Mouse (Mus musculus) midbrain, embryonic 10.5 days (tissue): Measurements from ENCODE around the gene Nfatc4. TPM values are rescaled to one million over a fixed set of nuclear protein-coding genes. Genes with fewer than 3 reads are reported as not detected.

Source experiments
- DNase-seq: peaks from one replicate; pipeline ENCODE4 v3.0.0-alpha.2; 2017; ENCODE audit warnings: low spot score
- H3K27ac ChIP-seq: fragments of 300-500 bp; sonication (generic); replicated peaks from 2 replicates; pipeline ENCODE4 v1.5.1; 2016; ENCODE audit warnings: mild to moderate bottlenecking
- H3K27me3 ChIP-seq: fragments of 300-500 bp; sonication (generic); 2 replicates; pipeline ENCODE4 v1.6.1; 2016; ENCODE audit warnings: low read depth, mild to moderate bottlenecking; ENCODE audit not compliant: poor library complexity, severe bottlenecking
- H3K36me3 ChIP-seq: fragments of 300-500 bp; sonication (generic); 2 replicates; pipeline ENCODE4 v1.6.1; 2016; ENCODE audit warnings: mild to moderate bottlenecking, moderate library complexity
- H3K4me1 ChIP-seq: fragments of 300-500 bp; sonication (generic); 2 replicates; pipeline ENCODE4 v1.6.1; 2016
- H3K4me3 ChIP-seq: fragments of 300-500 bp; sonication (generic); 2 replicates; pipeline ENCODE4 v1.5.1; 2016; ENCODE audit warnings: mild to moderate bottlenecking, moderate library complexity
- H3K9me3 ChIP-seq: fragments of 300-500 bp; sonication (generic); replicated peaks from 2 replicates; pipeline ENCODE4 v1.6.1; 2016; ENCODE audit warnings: mild to moderate bottlenecking
- WGBS: fragments of 180-500 bp; shearing (Covaris S2); methylation state at CpG from one replicate; pipeline ENCODE4 v1.1.7; 2016; 5-methylcytosine and 5-hydroxymethylcytosine counted together
- polyA plus RNA-seq: library from polyadenylated mRNA; unstranded; fragments of >200 nt; fragmentation: Nextera tagmentation; extraction: Ambion mirVana; gene quantifications from 2 replicates; pipeline ENCODE4 v1.2.1, GENCODE M21; 2016

Nfatc4 gene
- polyA plus RNA-seq, 1 experiment from 2014 or later, result 24.6 TPM

DNA sequence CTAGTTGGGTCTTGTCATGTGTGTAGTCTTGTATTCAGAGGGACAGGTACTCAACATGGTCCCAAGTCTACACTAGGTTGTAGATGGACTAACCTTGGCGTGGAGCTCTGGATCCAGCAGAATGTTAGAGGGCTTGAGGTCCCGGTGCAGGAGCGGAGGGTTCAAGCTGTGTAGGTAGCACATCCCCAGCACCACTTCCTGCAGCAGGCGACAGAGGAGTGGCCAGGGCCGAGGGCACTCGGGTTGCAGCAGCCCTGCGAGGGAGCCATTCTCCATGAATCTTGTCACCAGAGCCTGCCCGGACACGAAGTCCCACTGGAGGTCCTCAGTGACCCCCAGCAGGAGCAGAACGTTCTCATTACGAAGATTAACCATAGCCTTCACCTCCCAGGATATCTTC lies 35.2 kb upstream of the Nfatc4 start:
- Histone ChIP-seq H3K27ac (no peak overlapping the region), H3K4me1 (peaks cover 24% of the 10 kb centered on the region), H3K4me3 (peak overlapping the region; percentile 48), H3K27me3 (peaks cover 82% of the 10 kb centered on the region), H3K36me3 (no peaks in the 10 kb centered on the region), H3K9me3 (no peaks in the 10 kb centered on the region)
- 41% methylated on average over 11 of the region's 11 CpGs for WGBS
- no peak for DNase-seq

DNA sequence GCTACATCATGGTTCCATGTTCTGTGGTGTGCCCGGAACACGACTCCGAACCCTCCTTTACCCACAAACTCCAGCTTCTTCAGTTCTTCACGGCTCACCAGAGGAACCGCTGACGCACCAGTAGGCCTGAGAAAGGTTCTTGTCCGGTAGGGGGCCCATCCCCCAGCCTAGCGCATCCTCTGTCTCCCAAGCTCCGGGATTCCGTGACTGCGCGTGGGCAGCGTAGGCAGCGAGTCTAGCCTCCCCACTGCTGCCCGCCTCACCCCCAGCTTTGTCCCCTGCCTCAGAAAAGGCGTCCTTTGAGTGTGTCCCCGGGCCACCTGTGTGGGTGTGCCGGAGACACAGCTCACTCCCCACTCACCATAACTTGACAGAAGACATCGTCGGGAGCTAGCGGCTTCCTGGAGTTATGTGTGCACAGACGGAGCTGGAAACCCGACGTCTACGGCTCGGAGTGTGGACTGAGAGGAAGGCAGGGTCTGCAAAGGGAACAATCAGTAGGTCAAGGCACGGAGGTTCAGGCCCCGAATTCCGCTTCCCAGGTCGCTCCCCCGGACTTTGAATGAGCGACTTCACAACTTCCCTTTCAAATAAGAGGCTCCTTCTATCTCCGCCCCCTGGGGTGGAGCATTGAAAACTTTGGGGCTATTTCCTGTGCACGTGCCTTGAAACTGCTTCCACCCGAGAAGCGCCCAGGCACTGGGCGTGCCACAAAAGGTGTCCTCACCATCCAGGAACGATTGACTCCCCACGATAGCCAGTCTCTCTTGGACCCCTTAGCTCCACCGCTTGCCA lies 34.5 kb upstream of the Nfatc4 start, which contains the start of gene Ripk3:
TSS of gene Ripk3 (minus strand) at position 610 of the 795 bp plus-strand sequence.
- Histone ChIP-seq H3K4me1 (peaks cover 17% of the 10 kb centered on the region), H3K27ac (no peak within 1 kb of the TSS; the same call in 1 of the 2 replicates), H3K4me3 (peak within 1 kb of the TSS; percentile 48), H3K27me3 (peaks cover 75% of the 10 kb centered on the region), H3K9me3 (no peaks in the 10 kb centered on the region), H3K36me3 (no peaks in the 10 kb centered on the region)
- peak; percentile 29 for DNase-seq
- 5% methylated on average over 40 of the region's 40 CpGs for WGBS

DNA sequence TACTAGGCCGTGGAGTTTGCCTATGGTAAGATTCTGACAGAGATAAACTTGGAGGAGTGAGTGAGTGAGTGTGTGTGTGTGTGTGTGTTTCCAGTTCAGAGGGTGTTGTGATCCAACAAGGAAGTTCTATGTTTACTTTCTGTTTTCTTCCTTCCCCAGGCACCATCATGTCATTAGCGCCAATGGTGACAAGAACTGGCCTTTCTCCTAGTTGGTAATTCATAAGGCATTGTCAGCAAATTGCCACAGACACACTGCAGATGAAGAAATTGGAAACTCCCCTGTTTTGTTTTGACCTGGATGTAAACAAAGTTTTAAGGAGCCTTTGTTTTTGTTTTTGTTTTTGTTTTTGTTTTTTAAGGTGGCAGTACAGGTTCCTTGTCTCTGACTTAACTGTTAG lies 29.5 kb upstream of the Nfatc4 start:
- H3K9me3 ChIP-seq, result no peaks in the 10 kb centered on the region
- peaks cover 5% of the 10 kb centered on the region for H3K4me1 ChIP-seq
- H3K27me3 ChIP-seq, result peaks cover 25% of the 10 kb centered on the region
- WGBS, result 89% methylated on average over 2 of the region's 2 CpGs
- H3K4me3 ChIP-seq, result no peak overlapping the region
- H3K36me3 ChIP-seq, result no peaks in the 10 kb centered on the region
- no peak for DNase-seq
- H3K27ac ChIP-seq, result no peak overlapping the region

DNA sequence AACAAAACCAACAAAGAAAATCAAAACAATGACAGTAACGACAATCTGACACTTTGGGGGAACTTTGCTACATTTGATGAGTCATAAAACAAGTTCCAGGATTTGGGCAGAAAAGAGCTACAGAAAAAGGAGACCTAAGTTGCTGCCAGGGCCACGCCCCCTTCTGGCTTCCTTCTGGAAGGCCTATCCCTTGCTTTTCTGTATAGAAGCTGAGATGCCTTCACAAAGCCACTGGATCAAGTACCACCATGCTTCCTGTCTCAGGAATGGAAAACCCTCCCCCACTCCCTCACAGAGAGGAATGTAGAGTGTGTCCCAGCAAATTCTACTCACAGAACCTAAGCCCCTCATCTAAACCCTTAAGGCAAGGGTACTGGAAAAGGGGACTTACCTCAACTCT lies 29.0 kb upstream of the Nfatc4 start:
- Histone ChIP-seq H3K36me3 (no peaks in the 10 kb centered on the region), H3K27ac (no peak overlapping the region), H3K4me1 (no peaks in the 10 kb centered on the region), H3K27me3 (peaks cover 20% of the 10 kb centered on the region), H3K9me3 (no peaks in the 10 kb centered on the region), H3K4me3 (no peak overlapping the region)
- no peak for DNase-seq
- WGBS, result 70% methylated on average over 2 of the region's 2 CpGs

DNA sequence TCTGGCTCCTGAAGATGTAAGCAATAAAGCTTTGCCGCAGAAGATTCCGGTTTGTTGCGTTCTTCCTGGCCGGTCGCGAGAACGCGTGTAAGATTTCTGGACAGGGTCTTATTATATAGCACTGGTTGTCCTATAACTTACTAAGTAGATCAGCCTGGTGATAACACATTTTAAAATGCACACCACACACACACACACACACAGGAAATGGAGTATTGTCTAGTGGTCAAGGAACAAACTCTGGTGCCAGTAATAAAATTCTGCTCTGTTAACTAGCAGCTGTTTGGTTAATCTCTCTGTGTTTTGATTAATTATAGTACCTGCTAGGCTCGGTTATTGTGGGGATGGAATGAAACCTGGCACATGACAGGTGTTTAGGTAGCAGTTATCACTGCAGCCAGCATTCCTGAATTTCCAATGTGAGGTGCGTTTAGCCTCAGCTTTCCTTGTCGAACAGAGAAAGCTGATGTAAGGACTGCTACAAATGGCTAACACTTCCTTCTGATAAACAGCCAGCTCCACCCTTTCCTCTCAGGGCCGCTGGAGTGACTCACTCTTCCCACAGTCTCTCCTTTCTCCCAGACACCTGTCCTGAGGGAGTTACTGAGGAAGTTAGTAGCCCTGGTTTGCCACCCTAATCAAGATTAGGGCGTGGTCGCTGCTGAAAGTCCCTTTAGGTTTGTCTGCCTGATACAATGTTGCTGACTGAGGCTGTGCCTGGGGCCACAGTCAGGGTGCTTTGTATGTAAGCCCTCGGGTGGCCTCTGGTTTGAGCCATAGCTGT lies 27.4 kb upstream of the Nfatc4 start:
- Histone ChIP-seq H3K9me3 (no peaks in the 10 kb centered on the region), H3K36me3 (no peaks in the 10 kb centered on the region), H3K27me3 (peaks cover 3% of the 10 kb centered on the region), H3K4me1 (no peaks in the 10 kb centered on the region), H3K27ac (no peak overlapping the region), H3K4me3 (no peak overlapping the region)
- DNase-seq, result no peak
- WGBS, result 88% methylated on average over 15 of the region's 15 CpGs

DNA sequence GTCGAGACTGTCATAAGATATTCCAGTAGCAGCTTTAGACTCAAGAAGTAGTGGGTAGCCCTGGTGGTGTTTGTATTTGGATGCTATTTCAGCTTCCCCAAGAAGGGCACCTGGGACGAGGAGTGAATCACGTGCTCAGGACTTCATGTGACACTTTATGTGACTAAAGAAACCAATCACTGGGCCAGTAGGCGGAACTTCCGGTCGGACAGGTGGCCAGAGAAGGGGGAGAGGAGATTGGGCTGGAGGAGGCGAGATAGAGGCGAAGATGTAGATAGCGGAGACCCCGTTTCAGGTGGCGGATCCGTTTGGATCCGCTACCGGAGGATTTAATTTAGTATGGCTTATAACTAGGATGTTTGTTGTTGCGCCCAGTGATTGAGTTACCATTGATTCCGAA lies 8.1 kb upstream of the Nfatc4 start:
- Histone ChIP-seq H3K4me1 (peaks cover 11% of the 10 kb centered on the region), H3K27me3 (no peaks in the 10 kb centered on the region), H3K36me3 (no peaks in the 10 kb centered on the region), H3K4me3 (peak overlapping the region; percentile 57), H3K9me3 (no peaks in the 10 kb centered on the region), H3K27ac (peak overlapping the region; percentile 73)
- peak; percentile 76 for DNase-seq
- WGBS, result 24% methylated on average over 16 of the region's 16 CpGs

DNA sequence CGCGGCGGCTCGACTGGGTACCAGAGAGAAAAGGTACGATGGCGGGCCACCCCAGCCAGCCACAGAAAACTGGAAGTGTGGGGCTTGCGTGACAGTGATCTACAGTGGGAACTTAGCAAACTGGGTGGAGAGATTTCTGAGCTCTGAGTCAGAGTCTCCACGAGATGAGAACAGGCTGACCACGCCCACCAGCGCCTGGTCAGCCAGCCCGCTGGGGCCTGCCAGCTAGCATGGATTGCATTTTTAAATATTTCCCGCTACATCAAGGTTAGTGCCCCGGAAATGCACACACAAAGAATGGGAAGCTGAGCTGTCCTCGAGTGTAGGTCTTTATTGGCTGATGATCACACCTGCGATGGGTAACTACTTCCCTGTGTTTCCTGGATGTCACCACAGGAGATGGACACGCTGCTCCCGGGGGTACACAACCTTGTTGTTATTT lies 7.6 kb upstream of the Nfatc4 start:
- no peaks in the 10 kb centered on the region for H3K36me3 ChIP-seq
- DNase-seq, result peak; percentile 36
- peak overlapping the region; percentile 57 for H3K4me3 ChIP-seq
- H3K27ac ChIP-seq, result peak overlapping the region; percentile 73
- no peaks in the 10 kb centered on the region for H3K9me3 ChIP-seq
- 29% methylated on average over 17 of the region's 17 CpGs for WGBS
- no peaks in the 10 kb centered on the region for H3K27me3 ChIP-seq
- peaks cover 11% of the 10 kb centered on the region for H3K4me1 ChIP-seq

DNA sequence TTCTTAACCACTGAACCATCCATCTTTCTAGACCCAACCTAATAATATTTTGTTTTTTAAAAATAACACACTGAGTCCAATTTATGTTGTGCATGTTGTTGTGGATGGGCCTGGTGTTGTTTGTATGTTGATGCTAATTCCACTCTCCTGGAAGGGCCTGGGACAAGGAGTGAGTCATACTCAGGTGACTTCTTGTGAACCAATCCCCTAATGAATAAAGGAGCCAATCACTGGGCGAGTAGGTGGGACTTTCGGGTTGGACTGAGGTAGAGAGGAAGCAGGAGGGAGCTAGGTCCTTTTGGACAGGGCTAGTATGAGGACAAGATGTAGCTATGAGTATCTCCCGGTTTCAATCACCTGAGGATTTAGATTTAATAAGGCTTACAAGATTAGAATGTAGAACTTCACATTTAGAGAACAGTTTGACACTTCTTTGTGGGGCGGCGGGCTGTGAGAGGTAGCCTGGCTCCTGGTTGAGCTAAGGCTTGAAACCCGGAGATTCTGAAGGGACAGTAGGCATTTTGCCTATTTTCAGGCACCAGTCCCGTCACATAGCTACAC lies 3.0 kb upstream of the Nfatc4 start:
- no peak for DNase-seq
- peaks cover 34% of the 10 kb centered on the region for H3K4me1 ChIP-seq
- H3K4me3 ChIP-seq, result no peak overlapping the region
- WGBS, result 76% methylated on average over 7 of the region's 7 CpGs
- no peaks in the 10 kb centered on the region for H3K9me3 ChIP-seq
- no peaks in the 10 kb centered on the region for H3K36me3 ChIP-seq
- peaks cover 10% of the 10 kb centered on the region; the same call in 1 of the 2 replicates for H3K27me3 ChIP-seq
- H3K27ac ChIP-seq, result no peak overlapping the region

DNA sequence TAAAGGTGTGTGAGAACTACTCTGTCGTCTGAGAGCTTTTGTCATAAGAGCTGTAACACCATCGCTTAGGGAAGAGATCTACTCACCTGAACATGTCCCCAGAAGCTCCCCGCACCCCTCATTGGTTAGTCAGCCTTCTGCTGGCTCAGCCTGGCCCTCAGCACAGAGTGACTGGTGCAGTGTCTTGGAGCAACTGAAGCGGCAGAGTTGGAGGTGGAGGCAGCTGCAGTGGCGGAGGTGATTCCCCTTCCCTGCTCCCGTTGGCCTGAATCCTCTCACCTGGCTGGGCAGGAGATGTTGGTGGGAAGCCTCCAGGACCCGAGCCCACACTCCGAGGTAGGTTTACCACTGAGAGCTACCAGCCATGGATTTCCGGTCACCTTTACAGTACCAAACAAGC lies 2.4 kb upstream of the Nfatc4 start:
- Histone ChIP-seq H3K27ac (no peak overlapping the region), H3K4me3 (no peak overlapping the region), H3K36me3 (no peaks in the 10 kb centered on the region), H3K27me3 (peaks cover 16% of the 10 kb centered on the region), H3K4me1 (peaks cover 36% of the 10 kb centered on the region), H3K9me3 (no peaks in the 10 kb centered on the region)
- no peak for DNase-seq
- WGBS, result 84% methylated on average over 9 of the region's 9 CpGs

DNA sequence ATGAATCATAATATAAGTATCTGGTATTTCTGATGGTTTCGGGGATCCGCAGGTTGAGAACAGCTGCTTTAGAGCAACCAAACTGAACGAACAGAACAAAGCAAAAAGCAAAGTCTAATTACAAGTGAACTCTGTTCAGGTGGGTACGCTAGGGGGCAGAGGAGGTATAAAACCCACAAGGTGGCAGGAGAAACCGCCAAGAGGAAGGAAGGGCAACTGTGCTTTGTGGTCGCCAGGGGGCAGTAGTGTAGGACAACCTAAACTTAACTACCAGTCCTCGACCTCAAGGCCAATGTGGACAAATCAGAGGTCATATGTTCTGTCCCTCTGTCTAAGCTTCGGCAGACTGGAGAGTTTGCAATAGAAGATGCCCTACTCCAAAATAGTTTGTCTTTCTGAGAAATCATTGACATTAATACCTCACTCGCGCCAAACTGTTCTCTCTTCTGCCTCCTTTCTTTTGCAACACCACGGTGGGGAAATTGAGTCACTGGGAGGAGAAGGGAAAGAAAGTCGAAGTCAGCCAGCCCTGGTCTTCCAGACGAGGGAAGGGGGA lies 431 bp upstream of the Nfatc4 start:
- H3K4me1 ChIP-seq, result peaks cover 50% of the 10 kb centered on the region
- H3K36me3 ChIP-seq, result no peaks in the 10 kb centered on the region
- peaks cover 36% of the 10 kb centered on the region for H3K27me3 ChIP-seq
- H3K9me3 ChIP-seq, result no peaks in the 10 kb centered on the region
- WGBS, result 7% methylated on average over 13 of the region's 13 CpGs
- peak overlapping the region; percentile 95 for H3K27ac ChIP-seq
- peak; percentile 85 for DNase-seq
- peak overlapping the region; percentile 75 for H3K4me3 ChIP-seq

DNA sequence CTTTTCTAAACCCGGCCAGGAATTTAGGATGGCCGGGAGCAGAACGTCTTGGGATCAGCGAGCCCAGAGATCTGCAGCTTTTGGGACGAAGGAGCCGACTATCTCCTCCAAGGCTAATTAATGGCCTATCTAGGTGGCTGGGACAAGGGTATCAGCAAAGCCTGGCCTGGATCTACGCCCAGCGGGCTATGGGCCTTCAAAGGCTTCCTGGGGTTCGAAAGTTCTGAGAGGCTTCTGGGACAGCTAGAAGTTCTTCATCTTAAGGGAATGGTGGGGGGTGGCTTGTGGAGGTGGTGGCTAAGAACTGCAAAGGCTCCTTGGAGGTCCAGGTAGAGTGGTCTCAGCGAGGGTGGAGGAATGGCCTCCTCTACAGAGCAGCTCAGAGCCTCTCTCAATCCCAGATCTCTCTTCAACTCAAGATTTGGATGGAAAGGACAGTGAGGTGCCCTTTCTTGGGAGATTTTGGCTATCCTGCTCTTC lies 1.1 kb downstream of the Nfatc4 start:
- peak overlapping the region; percentile 95 for H3K27ac ChIP-seq
- peaks cover 58% of the 10 kb centered on the region for H3K4me1 ChIP-seq
- H3K27me3 ChIP-seq, result peaks cover 48% of the 10 kb centered on the region
- under 1% methylated on average over 10 of the region's 10 CpGs for WGBS
- DNase-seq, result peak; percentile 70
- H3K9me3 ChIP-seq, result no peaks in the 10 kb centered on the region
- H3K36me3 ChIP-seq, result 0 out of 2 replicates have a peak, but pooled peaks cover 3% of the 10 kb centered on the region
- H3K4me3 ChIP-seq, result peak overlapping the region; percentile 75

DNA sequence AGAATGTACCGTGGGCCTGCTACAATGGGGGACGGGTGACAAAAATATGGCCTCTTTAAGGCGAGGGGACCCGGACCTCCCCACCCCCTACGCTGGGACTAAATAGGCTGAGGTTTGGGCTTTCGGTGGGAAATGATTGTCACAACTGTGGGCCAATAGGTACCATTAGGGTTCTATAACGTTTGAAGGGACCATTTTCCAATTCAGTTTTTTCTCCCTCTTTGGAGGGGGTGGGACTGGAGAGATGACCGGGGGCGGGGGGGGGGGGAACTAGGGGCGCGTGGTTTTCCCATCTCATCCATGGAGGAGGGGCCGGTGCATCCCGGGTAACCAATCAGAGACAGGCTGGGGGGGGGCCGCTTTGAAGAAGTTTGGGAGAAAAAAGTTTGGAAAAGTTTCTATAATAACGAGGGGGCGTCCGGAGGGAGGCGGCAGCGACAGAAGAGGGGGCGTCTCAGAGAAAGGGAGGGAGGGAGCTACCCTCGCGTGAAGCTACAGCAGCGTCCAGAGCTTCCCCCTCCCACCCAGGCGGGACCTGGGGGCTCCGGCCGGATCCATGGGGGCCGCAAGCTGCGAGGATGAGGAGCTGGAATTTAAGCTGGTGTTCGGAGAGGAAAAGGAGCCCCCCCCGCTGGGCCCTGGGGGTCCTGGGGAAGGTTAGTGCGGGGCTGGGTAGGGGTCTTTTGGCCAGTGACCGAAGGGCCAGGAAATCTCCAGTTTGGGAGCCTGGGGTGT lies 1.7 kb downstream of the Nfatc4 start:
- DNase-seq, result peak; percentile 70
- H3K27me3 ChIP-seq, result peaks cover 48% of the 10 kb centered on the region
- H3K9me3 ChIP-seq, result no peaks in the 10 kb centered on the region
- peak overlapping the region; percentile 95 for H3K27ac ChIP-seq
- peaks cover 63% of the 10 kb centered on the region for H3K4me1 ChIP-seq
- peak overlapping the region; percentile 75 for H3K4me3 ChIP-seq
- H3K36me3 ChIP-seq, result peaks cover 3% of the 10 kb centered on the region; the same call in 1 of the 2 replicates
- WGBS, result under 1% methylated on average over 32 of the region's 32 CpGs
